Mouse (Mus musculus) left cerebral cortex, postnatal 25 days (tissue): Measurements from ENCODE around the gene Spag9. TPM values are rescaled to one million over a fixed set of nuclear protein-coding genes. Genes with fewer than 3 reads are reported as not detected.
A peak's percentile ranks its signal among the peaks of the same experiment; 100 is the strongest.

Source experiments
- DNase-seq, 2 experiments: peaks; one replicate each; pipeline ENCODE4 v3.0.0; 2022; ENCODE audit warnings: low spot score in 2 of 2, mixed read lengths in 1 of 2
- intact Hi-C: fragments of 180-260 bp; cut with DNase I; formaldehyde crosslinking; loops from one replicate; pipeline ENCODE4 v1.15.1; 2025
- total RNA-seq, 2 experiments: library from RNA; stranded (reverse); gene quantifications; 2 replicates each; pipeline ENCODE4 v1.2.3; 2021

Spag9 gene
- total RNA-seq, 2 experiments from 2014 or later: 272 to 282 TPM

DNA sequence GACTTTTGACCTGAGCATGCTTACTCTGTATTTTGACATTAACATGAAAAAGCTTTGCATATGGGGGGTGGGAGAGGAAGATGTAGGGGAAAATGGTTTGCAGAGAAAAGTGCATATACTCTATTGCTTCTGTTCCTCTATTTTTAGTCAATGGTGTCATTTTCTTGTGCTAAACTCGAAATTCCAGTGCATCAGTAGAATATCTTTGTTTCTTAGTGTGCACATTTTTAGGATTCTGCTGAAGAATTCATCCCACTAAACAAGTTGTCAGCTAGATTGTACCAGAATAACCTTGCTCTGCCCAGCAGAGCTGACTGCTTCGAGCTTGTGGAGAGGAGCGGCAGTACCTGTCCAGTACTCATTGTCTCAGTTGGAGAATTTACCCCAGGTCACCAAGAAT is 124.8 kb downstream of the Spag9 start:
- DNase-seq: peak in 1 of 2 experiments; percentile 60
- intact Hi-C loops: no loop called here

GRCm38 (mm10) chr11:94121501-94121900 is 125.6 kb downstream of the Spag9 start:
- intact Hi-C loops: no loop called here
- no peak for DNase-seq

DNA sequence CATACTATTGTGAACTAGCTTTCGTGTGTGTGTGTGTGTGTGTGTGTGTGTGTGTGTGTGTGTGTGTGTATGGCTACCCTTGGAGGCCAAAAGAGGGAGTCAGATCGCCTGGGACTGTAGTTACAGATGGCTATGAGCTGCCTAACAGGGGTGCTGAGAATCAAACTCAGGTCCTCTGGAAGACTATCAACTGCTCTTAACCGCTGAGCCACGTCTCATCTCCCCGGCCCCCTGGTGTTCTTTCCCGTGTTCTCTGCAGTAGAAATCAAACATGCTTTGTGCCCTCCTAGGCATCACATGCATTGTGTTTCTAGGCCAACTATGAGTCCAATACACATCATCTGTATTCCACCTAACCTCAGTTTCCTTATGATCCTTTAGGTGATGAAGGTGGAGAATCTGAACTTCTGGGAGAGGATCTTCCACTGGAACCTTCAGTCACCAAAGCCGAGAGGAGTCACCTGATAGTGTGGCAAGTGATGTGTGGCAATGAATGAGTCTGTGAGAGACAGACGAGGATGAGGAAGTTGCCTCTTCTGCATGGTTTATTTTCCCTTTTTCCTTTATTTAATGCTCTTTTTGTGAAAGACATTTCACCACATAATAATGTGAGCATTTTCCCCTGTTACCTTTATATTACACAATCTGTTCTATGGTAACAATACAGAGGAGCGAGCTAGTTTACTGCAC is 126.6 kb downstream of the Spag9 start:
- DNase-seq: no peak
- intact Hi-C loops: no loop called here

GRCm38 (mm10) chr11:94126701-94127100 is 130.8 kb downstream of the Spag9 start:
- no peak for DNase-seq
- intact Hi-C loops: no loop called here

- DNase-seq: peak; percentile 84 to 93
- intact Hi-C loops: loop anchor here (1.0 kb wide), 1 partner anchor 149 kb away; no protein-coding TSS in a partner anchor
These were observed 132.1 kb downstream of the Spag9 start for GRCm38 (mm10) chr11:94127966-94128365.

DNA sequence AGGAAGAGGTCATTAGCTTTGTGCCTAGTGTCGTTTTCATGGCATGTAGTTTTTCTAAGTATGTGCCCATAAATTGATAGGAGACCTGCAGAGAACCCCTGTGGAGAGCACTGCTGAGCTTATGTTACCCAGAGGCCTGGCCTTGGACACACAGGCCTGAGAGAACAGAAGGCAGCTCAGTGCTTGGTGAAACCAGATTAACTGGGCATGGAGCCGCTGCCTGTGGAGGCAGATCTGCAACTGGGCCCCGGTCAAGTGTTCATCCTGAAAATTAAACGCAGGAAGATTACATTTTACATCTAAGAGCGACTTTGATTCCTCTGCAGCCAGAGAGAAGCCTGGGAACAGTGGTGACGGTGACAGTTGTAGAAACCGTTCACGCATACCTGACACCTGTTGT is 132.6 kb downstream of the Spag9 start:
- intact Hi-C loops: loop anchor here (1.0 kb wide), 1 partner anchor 149 kb away; no protein-coding TSS in a partner anchor
- no peak for DNase-seq

GRCm38 (mm10) chr11:94129261-94130059 is 133.6 kb downstream of the Spag9 start:
- peak; percentile 76 to 82 for DNase-seq
- intact Hi-C loops: loop anchor here (1.0 to 10.0 kb wide), 2 partner anchors 82 to 355 kb away; partner anchors contain the start of genes Spata20 and Tob1

GRCm38 (mm10) chr11:94130118-94131095 is 134.5 kb downstream of the Spag9 start:
- no peak for DNase-seq
- intact Hi-C loops: loop anchor here (1.0 to 10.0 kb wide), 2 partner anchors 81 to 354 kb away; partner anchors contain the start of genes Spata20 and Tob1

DNA sequence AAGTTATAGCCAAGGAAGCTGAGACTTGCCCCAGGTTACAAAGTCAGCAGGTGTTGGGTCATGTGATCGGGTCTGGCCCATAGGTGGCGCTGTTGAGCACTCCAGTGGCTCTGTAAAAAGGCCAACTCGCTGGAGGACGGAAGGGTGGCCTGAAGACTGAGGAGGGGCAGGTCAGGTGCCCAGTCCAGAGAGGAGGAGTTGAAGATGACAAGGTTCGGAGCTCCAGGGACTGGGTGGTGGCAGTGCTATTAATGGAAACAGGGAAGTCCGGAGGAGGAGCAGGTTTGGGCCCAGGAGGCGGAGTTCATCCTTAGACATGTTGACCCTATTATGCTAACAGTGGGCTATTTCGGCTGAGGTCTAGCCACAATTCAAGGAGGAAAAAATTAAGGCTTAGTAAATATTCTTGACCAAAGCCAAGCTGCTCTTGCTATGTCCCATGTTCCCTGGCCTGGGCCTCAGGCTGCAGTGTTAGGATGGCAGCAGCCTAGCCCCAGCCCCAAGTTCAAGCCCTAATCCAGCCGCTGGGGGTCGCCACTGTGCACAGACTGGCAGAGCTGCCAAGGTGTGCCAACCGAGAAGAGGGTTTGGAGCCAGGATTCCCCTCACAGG is 137.6 kb downstream of the Spag9 start:
- intact Hi-C loops: loop anchor here (1.0 to 10.0 kb wide), 3 partner anchors 77 to 351 kb away; partner anchors contain the start of gene Spata20

GRCm38 (mm10) chr11:94134076-94134838 is 138.4 kb downstream of the Spag9 start:
- DNase-seq: no peak
- intact Hi-C loops: loop anchor here (10.0 kb wide), 1 partner anchor 351 kb away; the partner anchor contains the start of gene Spata20

More for the DNA sequence above, 137.6 kb downstream of the Spag9 start:
- DNase-seq: peak; percentile 76 to 81

DNA sequence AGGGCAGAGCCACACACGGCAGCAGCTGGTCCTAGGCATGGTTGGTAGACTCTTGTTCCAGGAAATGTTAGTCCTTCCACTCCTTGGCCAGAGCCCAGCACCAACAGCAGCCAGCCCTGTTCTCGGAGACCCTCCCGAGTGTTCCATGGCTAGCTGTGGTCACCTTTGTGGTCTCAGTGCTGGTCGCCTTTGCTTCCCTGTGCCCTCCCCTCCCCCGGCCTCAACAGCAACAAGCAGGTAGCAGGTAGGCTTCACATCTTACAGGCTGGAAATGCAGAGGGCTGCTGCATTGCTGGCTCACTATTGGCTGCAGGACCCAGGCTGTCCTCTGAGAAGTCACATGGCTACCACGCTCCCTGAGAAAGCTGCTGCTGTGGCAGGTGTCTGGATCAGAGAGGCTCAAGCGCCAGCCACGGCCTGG is 139.7 kb downstream of the Spag9 start:
- intact Hi-C loops: loop anchor here (10.0 kb wide), 1 partner anchor 349 kb away; the partner anchor contains the start of gene Spata20
- DNase-seq: no peak

GRCm38 (mm10) chr11:94136656-94137055 is 140.8 kb downstream of the Spag9 start:
- no peak for DNase-seq
- intact Hi-C loops: loop anchor here (10.0 kb wide), 1 partner anchor 348 kb away; the partner anchor contains the start of gene Spata20

GRCm38 (mm10) chr11:94137326-94138061 is 141.6 kb downstream of the Spag9 start:
- no peak for DNase-seq
- intact Hi-C loops: loop anchor here (10.0 kb wide), 1 partner anchor 347 kb away; the partner anchor contains the start of gene Spata20

GRCm38 (mm10) chr11:94138411-94139231 is 142.7 kb downstream of the Spag9 start:
- DNase-seq: no peak
- intact Hi-C loops: loop anchor here (10.0 kb wide), 1 partner anchor 346 kb away; the partner anchor contains the start of gene Spata20

GRCm38 (mm10) chr11:94139232-94139620 is 143.3 kb downstream of the Spag9 start:
- DNase-seq: no peak
- intact Hi-C loops: loop anchor here (10.0 kb wide), 1 partner anchor 346 kb away; the partner anchor contains the start of gene Spata20

- DNase-seq: no peak
- intact Hi-C loops: no loop called here
These were observed 144.6 kb downstream of the Spag9 start for GRCm38 (mm10) chr11:94140540-94140939.
